Mouse (Mus musculus) thymus, postnatal 10 days (tissue): Measurements from ENCODE around the gene Slc35f1.

ENCODE experiments used
- DNase-seq, 2 experiments: peaks; one replicate each; pipeline ENCODE4 v3.0.0; 2021; ENCODE audit warnings: low spot score in 2 of 2

The Slc35f1 gene

GRCm38 (mm10) chr10:53100881-53101280, 410.5 kb downstream of the Slc35f1 start:
- no peak for DNase-seq

- no peak for DNase-seq
These were observed 411.1 kb downstream of the Slc35f1 start for GRCm38 (mm10) chr10:53101412-53101811.

- DNase-seq: no peak
These were observed 412.1 kb downstream of the Slc35f1 start for GRCm38 (mm10) chr10:53102423-53102822.

DNA sequence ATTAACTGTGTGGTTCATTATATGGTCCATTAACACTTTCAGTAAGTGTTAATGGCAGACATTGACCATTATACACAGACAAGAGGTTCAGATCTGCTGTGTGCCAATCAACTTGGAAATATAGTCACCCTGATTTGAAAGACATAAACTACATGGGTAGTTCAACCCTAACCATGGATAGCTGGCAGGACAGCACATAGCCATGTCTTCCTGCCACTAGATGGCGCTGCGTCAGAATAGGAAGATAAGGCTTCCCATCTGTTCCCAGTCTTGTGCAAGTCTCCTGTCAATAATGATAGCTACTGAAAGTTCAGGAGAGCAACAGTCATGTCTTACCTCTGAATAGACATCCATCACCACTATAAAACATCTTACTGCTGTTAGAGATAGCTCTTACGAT, 424.7 kb downstream of the Slc35f1 start:
- peak in 1 of 2 experiments; percentile 47 for DNase-seq

DNA sequence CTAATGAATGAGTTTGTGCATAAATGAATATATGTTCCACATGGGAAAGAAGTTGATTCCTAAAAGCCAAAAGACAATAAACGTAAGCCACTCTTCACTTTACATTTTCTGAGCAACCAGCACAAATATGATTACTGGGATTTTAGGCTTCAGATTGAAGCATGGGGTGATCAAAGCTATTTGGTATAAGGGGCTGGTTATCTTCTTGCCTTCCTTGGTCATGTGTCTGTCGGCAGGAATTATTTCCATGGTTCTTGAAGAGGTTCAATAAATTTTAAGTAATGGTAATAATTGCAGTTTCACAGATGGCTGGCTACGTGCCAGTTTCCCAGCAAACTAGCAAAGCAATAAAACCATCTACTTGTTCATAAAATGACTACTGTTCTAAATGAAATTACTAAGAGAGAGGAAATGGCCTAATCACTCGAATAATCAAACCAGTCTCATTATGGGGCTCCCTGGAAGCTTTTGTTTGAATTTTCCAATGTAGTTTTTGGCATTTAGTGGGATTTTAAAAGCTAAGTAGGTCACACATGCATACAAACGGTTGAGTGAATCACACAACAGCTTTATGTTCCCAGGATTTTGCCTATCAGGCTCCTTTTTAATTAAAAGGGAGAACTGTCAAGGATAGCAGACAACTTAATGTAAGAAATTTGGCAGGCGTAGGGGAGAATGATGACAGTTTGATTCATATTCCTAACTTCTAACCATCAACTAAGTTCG, 425.5 kb downstream of the Slc35f1 start:
- DNase-seq: no peak

DNA sequence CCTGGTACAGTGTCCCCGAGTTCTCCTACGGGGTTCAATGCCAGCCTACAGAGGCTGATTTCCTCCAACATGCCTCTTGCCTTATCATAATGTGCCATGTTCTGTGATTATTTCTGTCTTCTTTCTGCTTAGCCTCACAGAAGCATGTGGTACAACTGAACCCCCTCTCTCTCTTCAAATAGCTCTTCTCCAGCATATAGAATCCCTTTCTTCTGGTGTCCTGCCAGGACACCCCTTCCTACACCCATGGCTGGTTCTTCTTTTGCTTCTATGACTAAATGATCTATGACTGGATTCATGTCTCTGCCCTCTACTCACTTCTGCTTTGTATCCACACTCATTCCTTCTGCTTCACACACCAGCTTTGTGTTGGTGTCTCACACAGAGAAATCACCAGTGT, 430.3 kb downstream of the Slc35f1 start:
- DNase-seq: no peak

DNA sequence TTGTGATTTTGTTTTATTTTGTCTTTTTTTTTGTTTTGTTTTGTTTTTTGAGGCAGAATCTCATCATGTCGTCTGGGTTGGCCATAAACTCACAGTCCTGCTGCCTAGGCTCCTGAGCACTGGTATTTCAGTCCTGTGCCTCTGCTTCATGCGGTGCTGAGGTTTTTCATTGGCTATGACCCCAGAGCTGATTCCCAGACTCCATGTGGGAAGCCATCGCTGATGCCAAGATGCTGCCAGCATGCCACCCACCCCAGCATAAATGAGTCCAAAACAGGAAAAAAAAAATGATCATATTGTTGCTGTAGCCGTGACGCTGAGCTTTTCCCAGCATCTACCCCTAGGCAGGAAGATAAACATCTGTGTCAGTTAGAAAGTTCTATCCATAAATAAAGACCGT, 434.0 kb downstream of the Slc35f1 start:
- no peak for DNase-seq

GRCm38 (mm10) chr10:53132707-53133106, 442.4 kb downstream of the Slc35f1 start:
- no peak for DNase-seq

DNA sequence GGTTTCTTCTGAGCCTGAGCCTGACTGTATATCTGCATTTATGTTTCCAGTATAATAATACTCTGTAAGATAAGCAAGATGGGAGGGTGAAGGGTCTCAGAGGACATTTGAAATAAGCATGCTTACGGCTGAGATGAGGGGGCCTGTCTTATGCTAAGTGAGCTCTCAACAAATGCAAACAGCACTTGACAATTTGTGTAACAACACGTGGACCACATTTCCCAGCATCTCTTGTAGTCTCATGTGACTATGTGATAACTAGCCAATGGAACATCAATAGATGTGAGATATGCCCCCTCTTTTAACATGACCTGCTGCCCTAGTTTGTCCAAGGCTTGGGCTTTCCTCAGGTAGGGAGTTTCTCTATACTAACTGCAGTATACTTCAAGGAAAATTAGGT, 460.0 kb downstream of the Slc35f1 start:
- DNase-seq: no peak

DNA sequence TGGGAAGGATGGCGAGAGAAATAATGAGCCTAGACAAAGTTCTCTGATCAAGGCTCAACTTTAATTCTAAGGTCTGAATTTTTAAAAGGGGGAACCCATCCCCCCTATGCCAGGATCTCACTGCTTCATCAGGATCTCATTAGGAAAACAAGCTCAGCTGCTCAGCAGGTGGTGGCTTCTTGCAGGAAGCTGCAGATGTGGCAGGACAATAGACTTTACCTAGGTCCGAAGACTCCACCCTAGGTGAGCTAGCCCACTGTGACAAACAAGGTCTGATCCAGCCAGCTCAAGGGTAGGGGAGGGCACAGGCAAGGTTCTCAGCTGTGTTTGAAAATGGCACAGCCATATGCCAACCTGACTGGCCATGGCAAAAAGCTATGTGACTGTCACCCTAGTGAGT, 460.6 kb downstream of the Slc35f1 start:
- DNase-seq: no peak

- no peak for DNase-seq
These were observed 466.0 kb downstream of the Slc35f1 start for GRCm38 (mm10) chr10:53156374-53156773.

- no peak for DNase-seq
These were observed 467.4 kb downstream of the Slc35f1 start for GRCm38 (mm10) chr10:53157740-53158139.
